Mouse (Mus musculus): Measurements from ENCODE around the gene Tuba1b. TPM values are rescaled to one million over a fixed set of nuclear protein-coding genes. Genes with fewer than 3 reads are reported as not detected.

Gene Tuba1b
- polyA plus RNA-seq, 1 experiment from 2014 or later, result 1,361 TPM

DNA sequence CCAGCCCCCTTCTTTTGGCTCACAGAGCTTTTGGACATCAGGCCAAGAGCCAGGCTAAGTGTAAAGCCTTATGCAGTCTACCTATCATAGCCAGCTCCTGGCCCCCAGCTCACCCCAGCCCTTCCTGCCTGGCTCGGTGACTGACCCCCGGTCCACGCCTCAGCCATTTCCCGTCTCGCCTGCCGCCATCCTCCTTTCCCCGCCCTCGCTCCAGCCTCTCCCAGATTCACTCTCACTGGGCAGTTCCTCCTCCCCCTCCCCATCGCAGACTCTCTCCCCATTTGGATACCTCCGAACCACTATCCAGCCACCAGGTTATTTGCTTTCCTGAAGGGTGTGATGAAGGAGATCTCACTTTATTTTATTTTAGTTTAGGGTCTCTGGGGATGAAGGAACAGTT lies 36.9 kb downstream of the Tuba1b start:
- H3K4me2 ChIP-seq (ENCODE audit: low read length), result peak overlapping the region; percentile 37; the same call in 1 of the 2 replicates
- no peaks in the 10 kb centered on the region for H3K36me3 ChIP-seq (ENCODE audit: control insufficient read depth, insufficient read depth, low read length)
- no peak overlapping the region for H3K27ac ChIP-seq (ENCODE audit: low read length)
- no peaks in the 10 kb centered on the region for H3K9me3 ChIP-seq (replicated peaks; ENCODE audit: control insufficient read depth, low read length, poor library complexity, severe bottlenecking)
- no peak overlapping the region for H3K9ac ChIP-seq (ENCODE audit: low read depth, low read length)
- H3K27me3 ChIP-seq (ENCODE audit: control insufficient read depth, insufficient read depth, low read depth, low read length), result peaks cover 55% of the 10 kb centered on the region
- H3K4me1 ChIP-seq (ENCODE audit: control insufficient read depth, insufficient read depth, low read length), result peaks cover 30% of the 10 kb centered on the region
- H3K4me3 ChIP-seq (ENCODE audit: low read depth, low read length), result no peak overlapping the region
- WGBS, result 7% methylated on average over 10 of the region's 10 CpGs
- no peak for ATAC-seq

GRCm38 (mm10) chr15:98895635-98896589 lies 38.5 kb downstream of the Tuba1b start:
- Histone ChIP-seq H3K9ac (ENCODE audit: low read depth, low read length) (peak overlapping the region; percentile 57), H3K27ac (ENCODE audit: low read length) (no peak overlapping the region)
- ATAC-seq, result no peak

DNA sequence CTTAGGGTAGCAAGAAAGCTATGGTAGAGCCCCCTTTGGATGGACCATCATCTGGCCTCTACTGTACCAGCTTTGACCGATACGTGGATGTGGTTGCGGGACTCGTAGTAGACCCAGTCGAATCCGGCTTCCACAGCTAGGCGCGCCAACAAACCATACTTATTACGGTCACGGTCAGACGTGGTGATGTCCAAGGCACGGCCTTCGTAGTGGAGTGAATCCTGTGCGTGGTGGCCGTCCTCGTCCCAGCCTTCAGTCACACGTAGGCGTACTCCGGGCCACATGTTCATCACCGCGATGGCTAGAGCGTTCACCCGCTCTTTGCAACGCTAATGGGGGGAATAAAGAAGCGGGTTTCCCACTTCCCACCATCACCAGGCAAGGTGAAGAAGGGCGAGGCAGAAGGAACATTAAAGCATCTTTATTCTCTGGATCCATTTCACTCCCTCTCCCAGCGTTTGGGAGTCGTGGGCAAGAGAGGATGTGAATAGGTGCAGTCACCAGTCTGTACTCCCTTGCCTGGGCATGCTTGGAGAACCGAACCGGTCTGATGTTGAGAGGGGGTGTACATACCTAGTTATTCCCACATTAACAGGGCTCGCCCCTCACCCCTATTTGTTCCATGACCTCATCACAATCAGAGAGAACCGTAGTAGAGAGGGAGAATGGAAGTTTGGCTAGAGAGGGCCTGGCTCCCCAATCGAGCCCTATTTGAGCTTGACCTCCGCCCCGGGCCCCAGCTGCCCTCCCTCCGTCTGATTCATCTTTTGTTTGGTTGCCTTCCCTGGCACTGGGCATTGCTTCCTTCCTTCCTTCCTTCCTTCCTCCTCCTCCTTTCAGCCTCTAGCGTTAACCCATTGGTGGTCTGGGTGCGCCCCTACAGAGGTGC lies 39.4 kb downstream of the Tuba1b start:
- Histone ChIP-seq H3K27ac (ENCODE audit: low read length) (no peak overlapping the region), H3K36me3 (ENCODE audit: control insufficient read depth, insufficient read depth, low read length) (no peaks in the 10 kb centered on the region), H3K4me2 (ENCODE audit: low read length) (peak overlapping the region; percentile 85), H3K9me3 (replicated peaks; ENCODE audit: control insufficient read depth, low read length, poor library complexity, severe bottlenecking) (no peaks in the 10 kb centered on the region), H3K9ac (ENCODE audit: low read depth, low read length) (peak overlapping the region; percentile 57; the same call in 1 of the 2 replicates), H3K27me3 (ENCODE audit: control insufficient read depth, insufficient read depth, low read depth, low read length) (peaks cover 59% of the 10 kb centered on the region), H3K4me3 (ENCODE audit: low read depth, low read length) (peak overlapping the region; percentile 54), H3K4me1 (ENCODE audit: control insufficient read depth, insufficient read depth, low read length) (peaks cover 30% of the 10 kb centered on the region)
- no peak for ATAC-seq
- WGBS, result 6% methylated on average over 38 of the region's 38 CpGs

More at GRCm38 (mm10) chr15:98895635-98896589, 38.5 kb downstream of the Tuba1b start:
- WGBS, result 2% methylated on average over 41 of the region's 41 CpGs
- Histone ChIP-seq H3K9me3 (replicated peaks; ENCODE audit: control insufficient read depth, low read length, poor library complexity, severe bottlenecking) (no peaks in the 10 kb centered on the region), H3K4me2 (ENCODE audit: low read length) (peak overlapping the region; percentile 53), H3K4me3 (ENCODE audit: low read depth, low read length) (peak overlapping the region; percentile 30), H3K4me1 (ENCODE audit: control insufficient read depth, insufficient read depth, low read length) (peaks cover 30% of the 10 kb centered on the region), H3K36me3 (ENCODE audit: control insufficient read depth, insufficient read depth, low read length) (no peaks in the 10 kb centered on the region), H3K27me3 (ENCODE audit: control insufficient read depth, insufficient read depth, low read depth, low read length) (peaks cover 59% of the 10 kb centered on the region)

GRCm38 (mm10) chr15:98893940-98894745 lies 40.2 kb downstream of the Tuba1b start, which contains the start of gene Rhebl1:
Gene Rhebl1 (minus strand): TSS chr15:98894540.
- peaks cover 30% of the 10 kb centered on the region for H3K4me1 ChIP-seq (ENCODE audit: control insufficient read depth, insufficient read depth, low read length)
- no peaks in the 10 kb centered on the region for H3K36me3 ChIP-seq (ENCODE audit: control insufficient read depth, insufficient read depth, low read length)
- H3K9ac ChIP-seq (ENCODE audit: low read depth, low read length), result peak within 1 kb of the TSS; percentile 57
- H3K27me3 ChIP-seq (ENCODE audit: control insufficient read depth, insufficient read depth, low read depth, low read length), result peaks cover 55% of the 10 kb centered on the region
- peak; percentile 42; the same call in 1 of the 2 replicates for ATAC-seq
- peak within 1 kb of the TSS; percentile 85 for H3K4me2 ChIP-seq (ENCODE audit: low read length)
- H3K4me3 ChIP-seq (ENCODE audit: low read depth, low read length), result peak within 1 kb of the TSS; percentile 54
- no peak within 1 kb of the TSS for H3K27ac ChIP-seq (ENCODE audit: low read length)
- H3K9me3 ChIP-seq (replicated peaks; ENCODE audit: control insufficient read depth, low read length, poor library complexity, severe bottlenecking), result no peaks in the 10 kb centered on the region
- under 1% methylated on average over 77 of the region's 77 CpGs for WGBS

- WGBS, result 39% methylated on average over 4 of the region's 4 CpGs
- Histone ChIP-seq H3K9me3 (replicated peaks; ENCODE audit: control insufficient read depth, low read length, poor library complexity, severe bottlenecking) (no peaks in the 10 kb centered on the region), H3K27me3 (ENCODE audit: control insufficient read depth, insufficient read depth, low read depth, low read length) (peaks cover 47% of the 10 kb centered on the region), H3K4me1 (ENCODE audit: control insufficient read depth, insufficient read depth, low read length) (peaks cover 28% of the 10 kb centered on the region), H3K27ac (ENCODE audit: low read length) (no peak overlapping the region), H3K9ac (ENCODE audit: low read depth, low read length) (no peak overlapping the region), H3K36me3 (ENCODE audit: control insufficient read depth, insufficient read depth, low read length) (no peaks in the 10 kb centered on the region), H3K4me3 (ENCODE audit: low read depth, low read length) (no peak overlapping the region), H3K4me2 (ENCODE audit: low read length) (no peak overlapping the region)
- ATAC-seq, result no peak
Measured at GRCm38 (mm10) chr15:98893036-98893435, 41.3 kb downstream of the Tuba1b start.

GRCm38 (mm10) chr15:98891907-98892606 lies 42.3 kb downstream of the Tuba1b start:
- H3K27ac ChIP-seq (ENCODE audit: low read length), result no peak overlapping the region
- 0 out of 2 replicates have a peak overlapping the region, but pooled peaks have one; percentile 6 for H3K9ac ChIP-seq (ENCODE audit: low read depth, low read length)
- no peaks in the 10 kb centered on the region for H3K36me3 ChIP-seq (ENCODE audit: control insufficient read depth, insufficient read depth, low read length)
- ATAC-seq, result peak; percentile 63; the same call in 1 of the 2 replicates
- H3K4me1 ChIP-seq (ENCODE audit: control insufficient read depth, insufficient read depth, low read length), result peaks cover 25% of the 10 kb centered on the region
- H3K27me3 ChIP-seq (ENCODE audit: control insufficient read depth, insufficient read depth, low read depth, low read length), result peaks cover 40% of the 10 kb centered on the region
- no peak overlapping the region for H3K4me3 ChIP-seq (ENCODE audit: low read depth, low read length)
- 43% methylated on average over 6 of the region's 6 CpGs for WGBS
- H3K9me3 ChIP-seq (replicated peaks; ENCODE audit: control insufficient read depth, low read length, poor library complexity, severe bottlenecking), result no peaks in the 10 kb centered on the region
- no peak overlapping the region for H3K4me2 ChIP-seq (ENCODE audit: low read length)

DNA sequence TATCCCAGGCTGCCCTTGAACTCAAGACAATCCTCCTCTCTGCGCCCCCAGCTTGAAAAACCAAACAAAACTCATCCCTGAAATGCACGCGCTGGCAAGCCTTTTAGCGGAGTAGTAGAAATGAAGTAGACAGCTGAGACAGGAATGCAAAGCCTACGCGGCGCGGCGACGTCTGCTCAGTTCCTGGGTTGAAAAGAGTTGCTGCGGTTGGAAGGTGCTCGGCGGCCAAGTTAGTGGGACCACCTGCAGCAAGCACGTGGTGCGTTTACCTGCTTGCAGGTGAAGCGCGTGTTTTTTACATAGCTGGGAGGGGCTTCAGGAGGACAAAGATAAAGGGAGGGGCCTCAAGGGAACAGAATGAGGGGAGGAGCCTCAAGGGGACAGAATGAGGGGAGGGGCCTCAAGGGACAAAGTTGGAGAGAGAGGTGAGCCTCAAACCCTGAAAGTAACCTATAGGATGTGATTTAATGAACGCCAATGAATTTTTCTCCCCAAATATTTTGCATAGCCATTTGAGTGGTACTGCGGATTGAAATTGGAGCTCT lies 43.1 kb downstream of the Tuba1b start:
- H3K9ac ChIP-seq (ENCODE audit: low read depth, low read length), result no peak overlapping the region
- H3K27ac ChIP-seq (ENCODE audit: low read length), result no peak overlapping the region
- H3K36me3 ChIP-seq (ENCODE audit: control insufficient read depth, insufficient read depth, low read length), result no peaks in the 10 kb centered on the region
- peaks cover 34% of the 10 kb centered on the region for H3K27me3 ChIP-seq (ENCODE audit: control insufficient read depth, insufficient read depth, low read depth, low read length)
- WGBS, result 11% methylated on average over 19 of the region's 19 CpGs
- H3K4me2 ChIP-seq (ENCODE audit: low read length), result no peak overlapping the region; the same call in 1 of the 2 replicates
- no peak for ATAC-seq
- H3K4me3 ChIP-seq (ENCODE audit: low read depth, low read length), result no peak overlapping the region
- peaks cover 25% of the 10 kb centered on the region for H3K4me1 ChIP-seq (ENCODE audit: control insufficient read depth, insufficient read depth, low read length)
- H3K9me3 ChIP-seq (replicated peaks; ENCODE audit: control insufficient read depth, low read length, poor library complexity, severe bottlenecking), result no peaks in the 10 kb centered on the region
